8 mouse cellular contexts compared by ENCODE assay signal in the genomic region with DNA sequence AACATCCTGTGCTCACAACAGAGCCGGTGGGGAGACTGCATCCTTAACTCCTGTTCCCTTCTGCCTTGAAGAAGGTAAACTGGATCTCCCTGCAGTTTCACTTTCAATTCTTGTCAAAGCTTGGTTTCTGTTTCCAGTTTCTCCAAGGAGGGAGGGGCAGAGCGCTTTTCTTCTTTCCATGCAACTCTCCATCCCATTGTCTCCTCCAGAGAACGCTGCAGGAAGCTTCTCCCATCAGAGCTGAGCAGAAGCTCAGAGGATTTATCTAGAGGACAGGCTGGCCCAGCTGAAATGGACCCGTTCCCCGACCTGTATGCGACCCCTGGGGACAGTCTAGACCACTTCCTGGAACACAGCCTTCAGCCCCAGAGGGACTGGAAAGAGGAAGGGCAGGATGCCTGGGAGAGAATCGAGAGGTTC. TPM values are rescaled to one million over a fixed set of nuclear protein-coding genes. Genes with fewer than 3 reads are reported as not detected.
DNase-seq lines count a peak whose midpoint lies in the region; ATAC-seq and TF ChIP-seq lines count a peak whose summit lies in the region.

No protein-coding gene starts in this region.

- 1% methylated on average over 7 of the region's 7 CpGs for WGBS in spleen, adult 2 months
- 8% methylated on average over 7 of the region's 7 CpGs for WGBS in forebrain, embryonic 16.5 days
- 14% methylated on average over 7 of the region's 7 CpGs for WGBS in hindbrain, postnatal 0 days
- 3% methylated on average over 7 of the region's 7 CpGs for WGBS in liver, embryonic 13.5 days (ENCODE audit: insufficient replicate concordance)

- no peak for ATAC-seq in forebrain, embryonic 16.5 days
- ATAC-seq in hindbrain, postnatal 0 days, result no peak
- no peak for ATAC-seq in liver, embryonic 13.5 days (ENCODE audit: low read depth)
- peak; percentile 61 for ATAC-seq in neutrophil, adult 5-6 weeks (ENCODE audit: extremely low read depth, insufficient number of reproducible peaks, low FRiP score, poor library complexity, severe bottlenecking)

- no peak for TF ChIP-seq CTCF in spleen, adult 2 months (IDR thresholded peaks at IDR 0.05; ENCODE audit: extremely low read depth, insufficient read depth, insufficient read length, insufficient replicate concordance)
- no peak for TF ChIP-seq CTCF in hindbrain, postnatal 0 days (IDR thresholded peaks at IDR 0.05; ENCODE audit: low read depth)

- peaks cover 7% of the 10 kb centered on the region; the same call in 1 of the 2 replicates for H3K4me1 ChIP-seq in spleen, adult 2 months (ENCODE audit: control insufficient read depth, insufficient read depth, insufficient read length)
- peaks cover 5% of the 10 kb centered on the region; the same call in 1 of the 2 replicates for H3K4me1 ChIP-seq in forebrain, embryonic 16.5 days (replicated peaks; ENCODE audit: control insufficient read depth, insufficient read depth, low read length)
- H3K4me1 ChIP-seq in hindbrain, postnatal 0 days (ENCODE audit: insufficient read depth, low read length), result no peaks in the 10 kb centered on the region
- peaks cover 10% of the 10 kb centered on the region; the same call in 1 of the 2 replicates for H3K4me1 ChIP-seq in liver, embryonic 13.5 days (replicated peaks)

- H3K9ac ChIP-seq in forebrain, embryonic 16.5 days (replicated peaks; ENCODE audit: low read depth, low read length), result no peak overlapping the region
- no peak overlapping the region for H3K9ac ChIP-seq in hindbrain, postnatal 0 days (replicated peaks; ENCODE audit: low read length)
- H3K9ac ChIP-seq in liver, embryonic 13.5 days, result no peak overlapping the region

- H3K27ac ChIP-seq in spleen, adult 2 months (ENCODE audit: insufficient read depth, low read length), result peak overlapping the region; percentile 36
- H3K27ac ChIP-seq in forebrain, embryonic 16.5 days (ENCODE audit: low read length), result no peak overlapping the region
- H3K27ac ChIP-seq in hindbrain, postnatal 0 days, result no peak overlapping the region
- no peak overlapping the region for H3K27ac ChIP-seq in liver, embryonic 13.5 days

- peak in 1 of 2 experiments; percentile 14 for DNase-seq in spleen, adult 2 months (ENCODE audit: low read depth in 1 of 2, low spot score in 2 of 2)
- no peak for DNase-seq in spleen, postnatal 10 days (ENCODE audit: low spot score in 2 of 2)
- DNase-seq in hindbrain, postnatal 0 days (ENCODE audit: low spot score), result no peak
- no peak for DNase-seq in liver, embryonic 13.5 days
- no peak for DNase-seq in c-Kit-positive CD71-positive TER-119-positive erythroid progenitor cells, embryonic 14.5 days (ENCODE audit: low spot score)
- no peak for DNase-seq in urinary bladder, adult 2 months (ENCODE audit: low spot score)

- no peak for TF ChIP-seq POLR2A in spleen, adult 2 months (IDR thresholded peaks at IDR 0.05; ENCODE audit: low read depth, low read length)

- no peaks in the 10 kb centered on the region for H3K27me3 ChIP-seq in spleen, adult 2 months (ENCODE audit: control insufficient read depth, insufficient read depth, low read length)
- no peaks in the 10 kb centered on the region for H3K27me3 ChIP-seq in forebrain, embryonic 16.5 days (replicated peaks; ENCODE audit: control insufficient read depth, insufficient read depth, low read length)
- no peaks in the 10 kb centered on the region for H3K27me3 ChIP-seq in hindbrain, postnatal 0 days (ENCODE audit: insufficient read depth, low read length)
- H3K27me3 ChIP-seq in liver, embryonic 13.5 days, result peaks cover 14% of the 10 kb centered on the region; the same call in 1 of the 2 replicates

- peak overlapping the region; percentile 55 for H3K4me3 ChIP-seq in spleen, adult 2 months (ENCODE audit: extremely low read depth, insufficient read depth, insufficient read length)
- no peak overlapping the region for H3K4me3 ChIP-seq in forebrain, embryonic 16.5 days (replicated peaks; ENCODE audit: low read length)
- peak overlapping the region; percentile 17 for H3K4me3 ChIP-seq in hindbrain, postnatal 0 days (ENCODE audit: low read length)
- H3K4me3 ChIP-seq in liver, embryonic 13.5 days (replicated peaks), result peak overlapping the region; percentile 11

- peak overlapping the region; percentile 24 for H3K4me2 ChIP-seq in forebrain, embryonic 16.5 days (ENCODE audit: low read length)
- peak overlapping the region; percentile 16 for H3K4me2 ChIP-seq in hindbrain, postnatal 0 days (ENCODE audit: low read depth, low read length)
- H3K4me2 ChIP-seq in liver, embryonic 13.5 days, result peak overlapping the region; percentile 41

- no peaks in the 10 kb centered on the region for H3K36me3 ChIP-seq in spleen, adult 2 months (ENCODE audit: control insufficient read depth, insufficient read depth, low read length)
- H3K36me3 ChIP-seq in forebrain, embryonic 16.5 days (ENCODE audit: control insufficient read depth, insufficient read depth), result no peaks in the 10 kb centered on the region
- no peaks in the 10 kb centered on the region for H3K36me3 ChIP-seq in hindbrain, postnatal 0 days (ENCODE audit: insufficient read depth, low read length)
- no peaks in the 10 kb centered on the region for H3K36me3 ChIP-seq in liver, embryonic 13.5 days

- H3K9me3 ChIP-seq in forebrain, embryonic 16.5 days (ENCODE audit: control insufficient read depth, low read length), result no peaks in the 10 kb centered on the region
- no peaks in the 10 kb centered on the region for H3K9me3 ChIP-seq in hindbrain, postnatal 0 days (ENCODE audit: low read length)
- no peaks in the 10 kb centered on the region for H3K9me3 ChIP-seq in liver, embryonic 13.5 days (replicated peaks)

RNA-seq across cellular contexts. Expression of a gene that starts 0.6 kb away (rescaled TPM):
- 5.6 and 5.8 TPM in 2 replicates for polyA plus RNA-seq in spleen, adult 2 months (2012; rRNA removed)
- 2.8 and 3.5 TPM in 2 replicates for polyA plus RNA-seq in forebrain, embryonic 16.5 days (2015; fragmentation: Nextera tagmentation; extraction: Ambion mirVana)
- 6.3 and 6.9 TPM in 2 replicates for total RNA-seq in hindbrain, postnatal 0 days (2014; rRNA removed)
- 4.7 and 6.1 TPM in 2 replicates for polyA plus RNA-seq in hindbrain, postnatal 0 days (2015; fragmentation: Nextera tagmentation; extraction: Ambion mirVana)
- 3.1 and 3.4 TPM in 2 replicates for polyA plus RNA-seq in liver, embryonic 13.5 days (2015; fragmentation: Nextera tagmentation; extraction: Ambion mirVana)
- 336 and 355 TPM in 2 replicates for total RNA-seq in neutrophil, adult 5-6 weeks (2017)
- polyA plus RNA-seq in urinary bladder, adult 2 months (2012; rRNA removed), result 30.2 and 36.0 TPM in 2 replicates

RNA-seq across cellular contexts. Expression of a gene that starts 25.7 kb away (rescaled TPM):
- 10.1 and 12.6 TPM in 2 replicates for polyA plus RNA-seq in spleen, adult 2 months (2012; rRNA removed)
- 0.39 and 0.41 TPM in 2 replicates for polyA plus RNA-seq in forebrain, embryonic 16.5 days (2015; fragmentation: Nextera tagmentation; extraction: Ambion mirVana)
- total RNA-seq in hindbrain, postnatal 0 days (2014; rRNA removed), result 0.63 and 1.0 TPM in 2 replicates
- polyA plus RNA-seq in hindbrain, postnatal 0 days (2015; fragmentation: Nextera tagmentation; extraction: Ambion mirVana), result 0.25 and 0.32 TPM in 2 replicates
- 0.52 and 0.54 TPM in 2 replicates for polyA plus RNA-seq in liver, embryonic 13.5 days (2015; fragmentation: Nextera tagmentation; extraction: Ambion mirVana)
- 37.8 and 41.7 TPM in 2 replicates for total RNA-seq in neutrophil, adult 5-6 weeks (2017)
- 1.7 and 2.2 TPM in 2 replicates for polyA plus RNA-seq in urinary bladder, adult 2 months (2012; rRNA removed)

RNA-seq across cellular contexts. Expression of a gene that starts 38.9 kb away (rescaled TPM):
- polyA plus RNA-seq in spleen, adult 2 months (2012; rRNA removed), result not detected in 2 replicates
- 2.0 and 2.5 TPM in 2 replicates for polyA plus RNA-seq in forebrain, embryonic 16.5 days (2015; fragmentation: Nextera tagmentation; extraction: Ambion mirVana)
- 3.5 and 3.9 TPM in 2 replicates for total RNA-seq in hindbrain, postnatal 0 days (2014; rRNA removed)
- 2.4 and 2.8 TPM in 2 replicates for polyA plus RNA-seq in hindbrain, postnatal 0 days (2015; fragmentation: Nextera tagmentation; extraction: Ambion mirVana)
- polyA plus RNA-seq in liver, embryonic 13.5 days (2015; fragmentation: Nextera tagmentation; extraction: Ambion mirVana), result not detected in 2 replicates
- 0.23 TPM in 1 of 2 replicates, not detected in the other for total RNA-seq in neutrophil, adult 5-6 weeks (2017)
- polyA plus RNA-seq in urinary bladder, adult 2 months (2012; rRNA removed), result 0.01 and 0.04 TPM in 2 replicates

RNA-seq across cellular contexts. Expression of a gene that starts 43.9 kb away (rescaled TPM):
- polyA plus RNA-seq in spleen, adult 2 months (2012; rRNA removed), result 0.05 TPM in 1 of 2 replicates, not detected in the other
- polyA plus RNA-seq in forebrain, embryonic 16.5 days (2015; fragmentation: Nextera tagmentation; extraction: Ambion mirVana), result not detected in 2 replicates
- total RNA-seq in hindbrain, postnatal 0 days (2014; rRNA removed), result not detected in 2 replicates
- not detected in 2 replicates for polyA plus RNA-seq in hindbrain, postnatal 0 days (2015; fragmentation: Nextera tagmentation; extraction: Ambion mirVana)
- not detected in 2 replicates for polyA plus RNA-seq in liver, embryonic 13.5 days (2015; fragmentation: Nextera tagmentation; extraction: Ambion mirVana)
- total RNA-seq in neutrophil, adult 5-6 weeks (2017), result 1.1 and 3.1 TPM in 2 replicates
- not detected in 2 replicates for polyA plus RNA-seq in urinary bladder, adult 2 months (2012; rRNA removed)

RNA-seq across cellular contexts. Expression of a gene that starts 44.6 kb away (rescaled TPM):
- polyA plus RNA-seq in spleen, adult 2 months (2012; rRNA removed), result 17.9 and 19.3 TPM in 2 replicates
- polyA plus RNA-seq in forebrain, embryonic 16.5 days (2015; fragmentation: Nextera tagmentation; extraction: Ambion mirVana), result 84.1 and 106 TPM in 2 replicates
- 51.5 and 53.0 TPM in 2 replicates for total RNA-seq in hindbrain, postnatal 0 days (2014; rRNA removed)
- polyA plus RNA-seq in hindbrain, postnatal 0 days (2015; fragmentation: Nextera tagmentation; extraction: Ambion mirVana), result 178 and 204 TPM in 2 replicates
- polyA plus RNA-seq in liver, embryonic 13.5 days (2015; fragmentation: Nextera tagmentation; extraction: Ambion mirVana), result 22.2 and 24.6 TPM in 2 replicates
- total RNA-seq in neutrophil, adult 5-6 weeks (2017), result 15.6 and 15.8 TPM in 2 replicates
- 36.2 and 37.4 TPM in 2 replicates for polyA plus RNA-seq in urinary bladder, adult 2 months (2012; rRNA removed)
